Mouse (Mus musculus): ENCODE data around the gene Atg3.
A peak's percentile ranks its signal among the peaks of the same experiment; 100 is the strongest.

Atg3 gene

GRCm38 (mm10) chr16:45158522-45159388 is at the start of gene Atg3, which contains the start of gene Slc35a5:
Gene Atg3 (plus strand): TSS chr16:45158785.
Gene Slc35a5 (minus strand): TSS chr16:45158706.
- peak; percentile 96 for DNase-seq (ENCODE audit: low spot score)

- peak; percentile 35 for DNase-seq (ENCODE audit: low spot score)
Measured at GRCm38 (mm10) chr16:45110498-45110897, 48.1 kb upstream of the Atg3 start.

GRCm38 (mm10) chr16:45117200-45117599 is 41.4 kb upstream of the Atg3 start:
- DNase-seq (ENCODE audit: low spot score): no peak

- DNase-seq (ENCODE audit: low spot score): no peak
Measured at GRCm38 (mm10) chr16:45118760-45119159, 39.8 kb upstream of the Atg3 start.

- peak; percentile 63 for DNase-seq (ENCODE audit: low spot score)
Measured at GRCm38 (mm10) chr16:45120844-45121425, 37.6 kb upstream of the Atg3 start.

- no peak for DNase-seq (ENCODE audit: low spot score)
Measured at GRCm38 (mm10) chr16:45122571-45122970, 36.0 kb upstream of the Atg3 start.

- DNase-seq (ENCODE audit: low spot score): no peak
Measured at GRCm38 (mm10) chr16:45124230-45125203, 34.1 kb upstream of the Atg3 start.

- no peak for DNase-seq (ENCODE audit: low spot score)
Measured at GRCm38 (mm10) chr16:45127936-45128710, 30.5 kb upstream of the Atg3 start.

GRCm38 (mm10) chr16:45141711-45142110 is 16.9 kb upstream of the Atg3 start:
- DNase-seq (ENCODE audit: low spot score): no peak

- DNase-seq (ENCODE audit: low spot score): no peak
Measured at GRCm38 (mm10) chr16:45142565-45142964, 16.0 kb upstream of the Atg3 start.

- DNase-seq (ENCODE audit: low spot score): no peak
Measured at GRCm38 (mm10) chr16:45145119-45145518, 13.5 kb upstream of the Atg3 start.

- no peak for DNase-seq (ENCODE audit: low spot score)
Measured at GRCm38 (mm10) chr16:45148488-45149082, 10.0 kb upstream of the Atg3 start.

GRCm38 (mm10) chr16:45154741-45155250 is 3.8 kb upstream of the Atg3 start:
- DNase-seq (ENCODE audit: low spot score): no peak

- DNase-seq (ENCODE audit: low spot score): peak; percentile 69
Measured at GRCm38 (mm10) chr16:45158136-45158521, 456 bp upstream of the Atg3 start.

GRCm38 (mm10) chr16:45159389-45159716 is 768 bp downstream of the Atg3 start:
- DNase-seq (ENCODE audit: low spot score): no peak

GRCm38 (mm10) chr16:45178552-45178951 is 20.0 kb downstream of the Atg3 start:
- no peak for DNase-seq (ENCODE audit: low spot score)

- no peak for DNase-seq (ENCODE audit: low spot score)
Measured at GRCm38 (mm10) chr16:45181824-45182223, 23.2 kb downstream of the Atg3 start.

GRCm38 (mm10) chr16:45192613-45193012 is 34.0 kb downstream of the Atg3 start:
- DNase-seq (ENCODE audit: low spot score): peak; percentile 53

- DNase-seq (ENCODE audit: low spot score): peak; percentile 13
Measured at GRCm38 (mm10) chr16:45196816-45197215, 38.2 kb downstream of the Atg3 start.

GRCm38 (mm10) chr16:45201395-45201794 is 42.8 kb downstream of the Atg3 start:
- no peak for DNase-seq (ENCODE audit: low spot score)

GRCm38 (mm10) chr16:45204438-45204837 is 45.9 kb downstream of the Atg3 start:
- DNase-seq (ENCODE audit: low spot score): no peak
